Mouse (Mus musculus) megakaryocyte, embryonic 14.5 days (primary cell): ENCODE measurements around the gene Plvap.

ENCODE experiments used
- FLI1 ChIP-seq: IDR thresholded peaks from 2 replicates; pipeline ENCODE4 v1.6.1; 2012; ENCODE audit warnings: low read length, inconsistent platforms, mixed read lengths
- GATA1 ChIP-seq: IDR thresholded peaks from 3 replicates; pipeline ENCODE4 v1.6.1; 2012; ENCODE audit warnings: mixed read lengths, low read length, inconsistent platforms, borderline replicate concordance

DNA sequence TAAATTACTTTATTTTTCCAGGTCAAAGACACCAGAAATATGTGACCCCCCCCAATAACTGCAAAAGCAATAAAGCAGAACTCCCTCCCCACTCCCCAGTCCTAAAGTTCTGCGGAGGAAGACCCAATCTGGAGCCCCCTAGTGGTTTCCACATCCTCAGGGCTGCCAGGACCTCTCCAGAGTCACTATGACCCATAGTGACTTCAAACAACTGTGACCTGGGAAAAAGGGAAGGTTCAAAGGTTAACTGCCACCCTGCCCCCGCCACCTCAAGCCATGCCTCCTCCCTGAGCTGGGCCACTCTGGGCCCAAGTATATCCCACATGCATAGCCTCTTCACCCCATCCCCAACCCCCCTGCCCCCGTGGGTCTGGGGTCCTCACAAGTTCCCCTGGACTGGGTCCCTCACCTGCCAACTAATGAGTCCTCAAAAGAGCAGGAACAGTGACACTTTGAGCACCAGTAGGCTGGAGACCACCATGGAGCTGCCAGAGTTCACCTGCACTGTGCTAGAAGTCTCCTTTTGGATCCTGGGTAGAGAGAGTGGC lies 22.8 kb upstream of the Plvap start:
- no peak for TF ChIP-seq GATA1
- TF ChIP-seq FLI1: no peak
